Mouse (Mus musculus) intestine, embryonic 14.5 days (tissue): ENCODE measurements around the gene Olfr1214. TPM values are rescaled to one million over a fixed set of nuclear protein-coding genes. Genes with fewer than 3 reads are reported as not detected.
"Not testable (repeated sequence)": the region's sequence is repeated elsewhere in the genome, so short reads cannot be mapped to it uniquely, and the experiment has no call there.

Experiments
- ATAC-seq: fragments of 200-750 bp; cut with Nextera tagmentation; replicated peaks from 2 replicates; pipeline ENCODE4 v1.8.0; 2017; ENCODE audit warnings: low read depth, moderate number of reproducible peaks, moderate TSS enrichment, moderate library complexity; ENCODE audit not compliant: low FRiP score, low TSS enrichment
- DNase-seq: peaks from one replicate; pipeline ENCODE4 v3.0.0-alpha.2; 2018; ENCODE audit warnings: low spot score
- H3K27ac ChIP-seq: fragments of 300-500 bp; sonication (generic); 2 replicates; pipeline ENCODE4 v1.5.1; 2014; ENCODE audit warnings: low read depth, mild to moderate bottlenecking, control low read depth
- H3K27me3 ChIP-seq: fragments of 300-500 bp; sonication (generic); replicated peaks from 2 replicates; pipeline ENCODE4 v1.6.1; 2014; ENCODE audit warnings: low read length, control low read depth; ENCODE audit not compliant: control insufficient read depth, insufficient read depth
- H3K36me3 ChIP-seq: fragments of 300-500 bp; sonication (generic); 2 replicates; pipeline ENCODE4 v1.6.1; 2014; ENCODE audit warnings: low read length, control low read depth; ENCODE audit not compliant: control insufficient read depth, insufficient read depth
- H3K4me1 ChIP-seq: fragments of 300-500 bp; sonication (generic); replicated peaks from 2 replicates; pipeline ENCODE4 v1.6.1; 2014; ENCODE audit warnings: low read length, control low read depth, mixed read lengths; ENCODE audit not compliant: control insufficient read depth, insufficient read depth
- H3K4me2 ChIP-seq: fragments of 300-500 bp; sonication (generic); 2 replicates; pipeline ENCODE4 v1.6.1; 2014; ENCODE audit warnings: low read length
- H3K4me3 ChIP-seq: fragments of 300-500 bp; sonication (generic); 2 replicates; pipeline ENCODE4 v1.5.1; 2014; ENCODE audit warnings: low read depth, low read length, control low read depth, mixed read lengths
- H3K9ac ChIP-seq: fragments of 300-500 bp; sonication (generic); 2 replicates; pipeline ENCODE4 v1.6.1; 2014; ENCODE audit warnings: mild to moderate bottlenecking, low read length
- H3K9me3 ChIP-seq: fragments of 300-500 bp; sonication (generic); 2 replicates; pipeline ENCODE4 v1.6.1; 2016; ENCODE audit warnings: low read length, control low read depth; ENCODE audit not compliant: control insufficient read depth
- WGBS: fragments of 180-500 bp; shearing (Covaris S2); extraction: QIAGEN DNeasy Blood & Tissue Kit; methylation state at CpG from one replicate; pipeline ENCODE4 v1.1.7; 2014; 5-methylcytosine and 5-hydroxymethylcytosine counted together
- polyA plus RNA-seq: library from polyadenylated mRNA; unstranded; fragments of >200 nt; fragmentation: Nextera tagmentation; extraction: Ambion mirVana; gene quantifications from 2 replicates; pipeline ENCODE4 v1.2.1, GENCODE M21; 2014

Gene Olfr1214
- polyA plus RNA-seq = not detected in 2 replicates

DNA sequence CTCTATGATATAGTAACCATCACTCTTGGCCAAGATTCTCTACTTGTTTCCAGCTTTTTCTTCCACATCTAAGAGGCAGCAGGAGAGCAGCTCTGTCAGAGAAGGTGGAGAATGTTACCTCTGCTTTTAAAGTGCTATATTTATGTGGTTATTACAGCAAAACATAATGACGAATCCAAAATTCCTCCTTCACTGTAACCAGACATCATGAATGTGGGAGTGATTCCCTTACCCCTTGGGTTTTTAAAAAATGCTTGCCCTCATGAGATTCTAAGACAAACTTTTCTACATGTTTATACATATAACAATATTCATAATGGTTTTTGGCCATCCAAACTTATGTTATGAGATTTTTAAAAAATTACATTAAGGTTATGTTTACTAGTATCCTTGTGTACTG is at the start of gene Olfr1214:
Olfr1214 (minus strand) TSS at position 101 of the 400 bp plus-strand sequence.
- H3K9me3 ChIP-seq = no peaks in the 10 kb centered on the region
- ATAC-seq (no peak), DNase-seq (no peak)
- no peak within 1 kb of the TSS for H3K9ac ChIP-seq
- no peaks in the 10 kb centered on the region for H3K36me3 ChIP-seq
- no peaks in the 10 kb centered on the region for H3K27me3 ChIP-seq
- no peak within 1 kb of the TSS for H3K4me2 ChIP-seq
- WGBS = 84% methylated on average over 1 of the region's 1 CpGs
- H3K4me1 ChIP-seq = no peaks in the 10 kb centered on the region
- no peak within 1 kb of the TSS for H3K27ac ChIP-seq
- H3K4me3 ChIP-seq = no peak within 1 kb of the TSS

GRCm38 (mm10) chr2:89031965-89032364 is 39.5 kb upstream of the Olfr1214 start, which contains the start of gene Olfr1217:
TSS of gene Olfr1217 (minus strand) at chr2:89032065.
- H3K4me1 ChIP-seq = no peaks in the 10 kb centered on the region
- H3K9me3 ChIP-seq = no peaks in the 10 kb centered on the region
- DNase-seq = no peak
- no peak within 1 kb of the TSS for H3K27ac ChIP-seq
- no peaks in the 10 kb centered on the region for H3K36me3 ChIP-seq
- no peak within 1 kb of the TSS for H3K9ac ChIP-seq
- WGBS = 74% methylated on average over 2 of the region's 2 CpGs
- no peak within 1 kb of the TSS for H3K4me2 ChIP-seq
- no peaks in the 10 kb centered on the region for H3K27me3 ChIP-seq
- ATAC-seq = no peak
- H3K4me3 ChIP-seq = no peak within 1 kb of the TSS

GRCm38 (mm10) chr2:89021436-89021835 is 29.0 kb upstream of the Olfr1214 start:
- H3K4me1 ChIP-seq, H3K36me3 ChIP-seq, DNase-seq, H3K27me3 ChIP-seq, H3K27ac ChIP-seq, H3K9me3 ChIP-seq, H3K9ac ChIP-seq, ATAC-seq, H3K4me2 ChIP-seq, H3K4me3 ChIP-seq: not testable (repeated sequence)
- 72% methylated on average over 3 of the region's 3 CpGs for WGBS

GRCm38 (mm10) chr2:89018240-89018639 is 25.8 kb upstream of the Olfr1214 start, which contains the start of gene Olfr1216:
TSS of gene Olfr1216 (minus strand) at chr2:89018340.
- 83% methylated on average over 1 of the region's 1 CpGs for WGBS
- DNase-seq (no peak), ATAC-seq (no peak)
- Histone ChIP-seq H3K9ac (no peak within 1 kb of the TSS), H3K27me3 (no peaks in the 10 kb centered on the region), H3K9me3 (no peaks in the 10 kb centered on the region), H3K36me3 (no peaks in the 10 kb centered on the region), H3K4me3 (no peak within 1 kb of the TSS), H3K4me2 (no peak within 1 kb of the TSS), H3K27ac (no peak within 1 kb of the TSS), H3K4me1 (no peaks in the 10 kb centered on the region)

- no peak within 1 kb of the TSS for H3K9ac ChIP-seq
- DNase-seq (no peak), ATAC-seq (no peak)
- no peak within 1 kb of the TSS for H3K4me2 ChIP-seq
- WGBS = 78% methylated on average over 2 of the region's 2 CpGs
- H3K27ac ChIP-seq = no peak within 1 kb of the TSS
- H3K27me3 ChIP-seq = no peaks in the 10 kb centered on the region
- no peaks in the 10 kb centered on the region for H3K4me1 ChIP-seq
- no peaks in the 10 kb centered on the region for H3K9me3 ChIP-seq
- H3K4me3 ChIP-seq = no peak within 1 kb of the TSS
- no peaks in the 10 kb centered on the region for H3K36me3 ChIP-seq
These were observed 14.4 kb upstream of the Olfr1214 start, which contains the start of gene Olfr1215 for GRCm38 (mm10) chr2:89006873-89007272. TSS of gene Olfr1215 (minus strand) at chr2:89006973.

GRCm38 (mm10) chr2:88980181-88980580 is 12.3 kb downstream of the Olfr1214 start, which contains the start of gene Gm13762:
TSS of gene Gm13762 (minus strand) at chr2:88980281.
- 79% methylated on average over 1 of the region's 1 CpGs for WGBS
- Histone ChIP-seq H3K9me3 (no peaks in the 10 kb centered on the region), H3K4me1 (no peaks in the 10 kb centered on the region), H3K36me3 (no peaks in the 10 kb centered on the region), H3K27me3 (no peaks in the 10 kb centered on the region), H3K4me3 (no peak within 1 kb of the TSS), H3K27ac (no peak within 1 kb of the TSS), H3K9ac (no peak within 1 kb of the TSS), H3K4me2 (no peak within 1 kb of the TSS)
- DNase-seq (no peak), ATAC-seq (no peak)

DNA sequence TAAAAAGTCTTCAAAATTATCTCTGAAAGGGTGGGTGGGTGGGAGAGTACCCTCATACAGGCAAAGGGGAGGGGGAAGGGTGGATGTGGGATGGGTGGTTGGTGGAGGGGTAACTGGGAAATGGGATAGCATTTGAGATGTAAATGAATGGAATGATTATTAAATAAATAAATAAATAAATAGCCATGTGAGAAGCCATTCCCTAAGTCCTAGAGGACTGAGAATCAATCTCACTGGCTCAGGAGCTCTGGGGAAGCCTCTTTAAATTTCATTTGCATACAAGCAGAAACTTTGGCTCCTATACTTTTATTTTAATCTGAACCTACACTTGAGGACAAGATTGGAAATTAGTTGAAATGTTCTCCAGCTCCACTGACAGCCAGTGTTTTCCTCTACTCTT is 38.8 kb downstream of the Olfr1214 start, which contains the start of gene Olfr1212:
Olfr1212 (plus strand) TSS at position 301 of the 400 bp plus-strand sequence.
- Histone ChIP-seq H3K27ac (no peak within 1 kb of the TSS), H3K4me2 (no peak within 1 kb of the TSS), H3K27me3 (no peaks in the 10 kb centered on the region), H3K9ac (no peak within 1 kb of the TSS), H3K36me3 (no peaks in the 10 kb centered on the region), H3K4me1 (no peaks in the 10 kb centered on the region), H3K4me3 (no peak within 1 kb of the TSS), H3K9me3 (no peaks in the 10 kb centered on the region)
- DNase-seq (no peak), ATAC-seq (no peak)

- ATAC-seq = no peak
- H3K9me3 ChIP-seq = no peaks in the 10 kb centered on the region
- 90% methylated on average over 1 of the region's 1 CpGs for WGBS
These were observed 54.4 kb downstream of the Olfr1214 start, which contains the start of gene Olfr1211 for GRCm38 (mm10) chr2:88938011-88938410. TSS of gene Olfr1211 (minus strand) at chr2:88938111.

More at GRCm38 (mm10) chr2:88938011-88938410, 54.4 kb downstream of the Olfr1214 start, which contains the start of gene Olfr1211:
- H3K4me1 ChIP-seq = no peaks in the 10 kb centered on the region
- H3K27ac ChIP-seq = no peak within 1 kb of the TSS
- H3K9ac ChIP-seq = no peak within 1 kb of the TSS
- no peaks in the 10 kb centered on the region for H3K27me3 ChIP-seq
- DNase-seq = no peak
- H3K4me3 ChIP-seq = no peak within 1 kb of the TSS
- H3K4me2 ChIP-seq = no peak within 1 kb of the TSS
- H3K36me3 ChIP-seq = no peaks in the 10 kb centered on the region
